Mouse (Mus musculus) urinary bladder, adult 18-20 months (tissue): Measurements from ENCODE around the gene Grb10.

Experiments used
- DNase-seq, 2 experiments: peaks; one replicate each; pipeline ENCODE4 v3.0.0; 2022; ENCODE audit warnings: low spot score in 2 of 2, mixed read lengths in 2 of 2

Gene Grb10

DNA sequence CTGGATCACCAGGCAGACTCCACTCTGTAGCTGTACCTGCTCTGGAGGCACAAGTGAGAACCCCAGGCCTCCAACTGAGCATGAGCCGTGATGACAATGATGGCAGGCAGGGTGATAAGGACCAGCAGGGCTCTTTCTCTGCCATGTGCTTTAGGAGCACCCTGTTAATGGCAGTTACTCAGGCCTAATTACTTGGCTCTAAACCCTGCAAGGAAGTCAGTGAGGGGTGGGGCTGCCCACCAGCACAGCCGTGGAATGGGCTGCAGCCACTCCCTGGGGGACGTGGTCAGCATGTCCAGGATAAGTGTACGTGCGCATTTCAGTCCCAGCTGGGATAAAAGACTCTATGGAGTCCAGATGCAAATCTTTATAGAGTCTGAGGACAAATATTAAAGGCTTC, 5.7 kb downstream of the Grb10 start:
- DNase-seq: no peak

DNA sequence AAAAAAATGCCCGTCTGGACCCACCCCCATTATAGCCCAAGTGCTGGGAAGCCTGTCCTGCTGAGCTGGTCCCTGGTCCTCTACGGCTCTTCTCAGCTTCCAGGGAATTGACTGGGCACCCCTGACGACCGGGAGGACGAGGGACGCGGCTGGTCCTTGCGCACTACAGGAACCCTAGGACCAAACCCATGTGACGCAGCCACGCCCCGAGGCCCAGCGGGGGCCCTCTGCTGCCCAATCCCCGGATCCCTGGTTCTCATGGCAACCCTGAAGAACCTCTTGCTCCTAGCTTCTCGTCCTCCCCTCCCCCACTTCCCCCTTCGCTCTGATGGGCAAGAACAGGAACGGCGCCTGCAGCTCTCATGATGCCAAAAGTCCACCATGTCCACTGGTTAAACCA, 11.8 kb downstream of the Grb10 start:
- no peak for DNase-seq

DNA sequence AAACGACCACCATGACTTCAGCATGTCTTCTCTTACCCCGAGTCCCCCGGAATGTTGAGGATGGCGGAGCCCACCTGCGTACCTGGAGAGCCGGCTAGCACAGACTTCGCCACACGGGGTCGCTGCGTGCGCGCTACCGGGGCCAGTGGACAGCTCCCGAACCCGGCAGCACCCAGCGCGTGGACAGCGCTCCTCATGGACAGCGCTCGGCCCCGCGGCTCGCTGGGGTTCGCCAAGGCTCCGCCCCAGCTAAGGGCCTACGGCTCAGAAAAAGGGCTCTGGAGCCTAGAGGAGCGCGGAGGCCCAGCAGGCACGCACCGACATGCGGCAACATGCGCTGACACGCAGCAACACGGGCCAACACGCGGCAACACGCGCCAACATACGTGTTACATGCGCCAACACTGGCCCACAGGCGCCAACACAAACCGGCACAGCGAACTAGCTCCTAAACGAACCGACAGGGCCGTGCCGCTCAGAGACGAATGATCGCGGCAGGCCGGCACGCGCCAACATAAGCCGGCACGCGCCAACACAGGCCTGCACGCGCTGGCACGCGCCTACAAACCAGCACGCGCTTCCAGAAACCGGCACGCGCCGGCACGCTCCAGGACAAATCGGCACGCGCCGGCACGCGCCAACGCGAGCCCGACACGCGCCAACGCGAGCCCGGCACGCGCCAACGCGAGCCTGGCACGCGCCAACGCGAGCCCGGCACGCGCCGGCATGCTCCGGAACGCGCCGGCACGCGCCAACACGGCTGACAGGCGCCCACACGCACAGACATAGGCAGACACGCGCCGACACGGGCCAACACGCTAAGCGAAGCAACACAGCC, 12.5 kb downstream of the Grb10 start:
- peak; percentile 22 to 24 for DNase-seq

DNA sequence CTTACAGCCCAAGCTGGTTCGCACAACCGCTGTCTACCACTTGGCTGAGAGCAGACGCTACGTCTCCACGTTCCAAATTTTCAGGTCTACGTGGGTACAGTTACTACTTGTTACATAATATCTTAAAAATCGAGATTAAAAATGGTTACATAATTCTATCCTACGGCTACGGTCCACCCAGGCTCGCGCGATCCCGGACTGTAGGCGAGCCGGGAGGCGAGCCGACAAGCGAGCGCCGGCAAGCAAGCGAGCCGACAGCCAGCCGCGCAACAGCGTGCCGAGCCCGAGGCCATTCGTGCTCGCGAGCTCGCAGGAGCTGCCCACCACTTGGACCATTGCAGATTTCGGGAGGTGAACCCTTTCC, 13.1 kb downstream of the Grb10 start:
- no peak for DNase-seq

DNA sequence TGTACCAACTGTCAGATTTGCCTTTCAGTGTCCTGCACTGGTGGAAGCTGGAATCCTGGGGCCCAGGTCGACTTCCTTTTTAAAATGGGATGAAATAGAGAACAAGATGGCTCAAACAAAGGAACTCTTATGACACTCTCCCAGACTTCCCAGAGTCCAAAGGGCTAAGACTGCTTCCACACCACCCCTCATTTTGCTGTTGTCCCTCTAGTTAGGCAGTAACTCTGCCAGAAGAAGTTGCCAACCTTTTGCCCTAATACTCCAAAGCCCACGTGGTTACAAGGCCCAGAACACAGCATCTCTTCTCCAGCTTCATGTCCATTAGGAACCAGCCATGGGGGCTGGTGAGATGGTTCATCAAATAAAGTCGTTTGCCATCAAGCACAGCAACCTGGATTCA, 15.4 kb downstream of the Grb10 start:
- DNase-seq: no peak

DNA sequence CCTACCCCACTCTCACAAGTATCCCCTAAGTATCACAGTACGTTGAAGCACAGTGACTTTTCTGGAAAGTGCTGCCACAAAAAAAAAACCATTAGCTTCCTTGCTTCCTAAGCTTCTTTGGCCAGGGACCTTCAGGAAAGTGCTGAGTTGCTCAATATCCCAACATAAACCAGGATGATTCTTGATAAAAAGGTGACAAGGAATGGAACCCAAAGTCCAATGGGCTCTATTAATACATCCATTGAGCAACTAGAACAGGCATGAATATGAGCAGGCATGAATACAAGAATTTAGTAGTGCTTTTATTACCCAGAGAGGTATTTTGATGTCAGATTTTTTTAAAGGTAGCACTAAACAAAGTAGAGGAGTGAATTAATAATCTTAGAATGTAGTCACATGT, 18.8 kb downstream of the Grb10 start:
- no peak for DNase-seq

DNA sequence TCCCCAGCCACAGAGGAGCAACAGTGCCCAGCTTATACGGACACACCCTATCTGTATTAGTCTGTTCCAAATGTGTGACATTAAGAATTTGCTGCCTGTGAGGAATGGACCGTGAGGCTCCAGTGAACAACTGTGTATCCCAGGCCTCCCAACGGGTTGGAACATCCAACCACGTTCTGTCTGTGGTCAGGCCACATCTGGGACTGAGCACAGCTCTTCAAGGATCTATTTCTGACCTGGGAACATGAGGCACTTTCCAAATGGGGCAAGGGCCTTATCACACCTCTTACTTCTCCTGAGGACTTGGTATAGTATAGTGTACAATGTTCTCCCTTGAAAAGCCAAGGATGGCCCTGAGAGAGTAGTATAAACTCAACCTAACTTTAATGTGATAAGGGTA, 19.9 kb downstream of the Grb10 start:
- DNase-seq: no peak

DNA sequence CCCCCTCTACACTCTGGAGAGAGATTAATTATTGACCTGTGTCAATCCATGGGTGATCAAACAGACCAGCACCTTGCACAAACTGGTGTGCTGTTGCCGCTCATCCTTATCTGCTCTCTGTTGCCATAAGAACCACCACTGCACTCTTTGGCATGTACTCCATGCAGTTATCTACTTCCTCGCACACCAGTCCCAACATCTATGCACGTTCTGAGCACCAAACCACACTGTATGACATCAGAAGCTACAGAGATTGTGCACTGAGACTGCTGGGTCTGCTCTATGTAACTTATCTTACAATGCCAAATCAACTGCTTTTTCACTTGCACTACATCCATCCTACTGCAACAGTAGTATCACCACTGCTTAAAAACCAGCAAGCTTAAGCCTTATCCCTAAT, 28.4 kb downstream of the Grb10 start:
- no peak for DNase-seq

DNA sequence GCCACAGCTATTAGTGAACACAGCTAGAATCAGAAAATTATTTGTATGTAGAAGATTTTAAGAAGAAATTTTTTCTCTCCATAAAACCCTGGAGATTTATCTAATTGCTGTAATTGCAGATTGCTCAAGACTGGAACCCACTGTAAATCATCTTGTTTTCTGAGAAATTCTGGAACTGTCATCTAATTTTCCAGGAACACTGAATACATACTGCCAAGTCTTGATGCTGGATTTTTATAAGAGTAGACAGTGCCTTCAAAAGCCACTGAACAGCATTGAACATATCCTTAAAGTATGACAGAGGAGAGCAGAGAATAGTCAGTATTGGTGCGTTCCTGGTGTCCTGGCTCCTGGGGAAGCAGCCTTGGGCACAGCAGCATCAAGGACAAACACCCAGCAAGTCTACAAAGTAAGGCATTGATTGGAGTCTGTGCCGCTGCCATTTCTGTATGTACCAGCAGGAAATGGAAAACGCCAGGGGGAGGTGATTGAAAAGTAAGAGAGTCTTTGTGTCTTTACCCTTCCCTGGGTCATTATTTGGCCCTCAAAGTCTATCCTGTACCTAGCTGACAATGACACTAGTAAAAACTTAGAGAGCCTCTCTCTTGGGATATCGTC, 38.1 kb downstream of the Grb10 start:
- no peak for DNase-seq

DNA sequence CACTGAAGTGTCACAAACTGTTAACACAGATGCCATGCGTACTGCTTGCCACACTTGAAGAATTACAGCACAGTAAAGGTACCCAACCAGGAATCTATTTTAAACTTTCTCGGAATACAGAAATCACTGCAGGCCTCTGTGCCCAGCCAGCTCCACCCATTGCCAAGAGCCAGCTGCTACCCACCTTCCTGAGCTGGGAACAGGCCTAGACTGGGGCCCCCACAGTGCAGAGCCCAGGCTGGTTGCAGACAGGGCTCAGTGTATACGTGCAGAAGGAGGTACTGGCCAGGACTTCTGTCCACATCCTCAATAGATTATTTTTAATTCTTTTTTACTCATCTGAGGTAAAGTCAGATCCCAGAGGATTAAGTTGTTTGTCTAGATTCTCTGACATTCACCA, 39.6 kb downstream of the Grb10 start:
- DNase-seq: no peak

DNA sequence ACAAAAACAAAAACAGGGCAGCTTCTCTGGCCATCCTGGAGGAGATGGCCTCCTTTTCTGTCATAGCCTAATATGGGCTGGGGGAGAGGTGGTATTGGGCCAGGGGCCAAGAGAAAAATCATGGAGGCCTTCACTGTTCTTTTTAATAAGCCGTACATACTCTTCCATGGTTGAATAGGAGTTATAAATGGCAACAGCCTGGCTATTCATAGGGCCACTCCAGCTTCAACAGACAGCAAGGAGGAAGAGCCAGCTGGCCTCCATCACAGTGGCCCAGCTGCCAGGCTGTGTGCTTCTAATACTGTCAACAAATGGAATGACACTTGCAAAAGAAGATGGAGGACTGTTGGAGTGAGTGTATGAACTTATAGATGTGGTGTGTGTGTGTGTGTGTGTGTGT, 41.4 kb downstream of the Grb10 start:
- no peak for DNase-seq

DNA sequence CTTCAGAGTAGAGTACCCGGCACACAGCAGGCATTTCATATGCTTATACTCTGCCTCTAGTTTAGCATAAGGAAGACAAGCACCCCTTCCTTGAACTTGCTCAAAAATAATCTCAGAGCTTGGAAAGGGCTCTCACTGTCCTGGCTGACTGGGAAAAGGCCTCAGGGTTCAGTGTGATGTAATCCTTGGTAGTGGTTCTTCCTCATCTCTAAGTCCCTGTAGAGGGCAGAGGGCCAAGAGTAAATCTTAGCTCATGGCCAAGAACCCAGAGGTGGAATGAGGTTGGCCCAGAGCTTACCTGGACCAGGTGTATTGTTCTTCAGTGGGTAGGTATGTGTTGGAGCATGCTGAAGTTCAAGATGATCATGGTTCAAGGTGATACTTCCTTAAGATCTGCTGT, 43.1 kb downstream of the Grb10 start:
- no peak for DNase-seq

DNA sequence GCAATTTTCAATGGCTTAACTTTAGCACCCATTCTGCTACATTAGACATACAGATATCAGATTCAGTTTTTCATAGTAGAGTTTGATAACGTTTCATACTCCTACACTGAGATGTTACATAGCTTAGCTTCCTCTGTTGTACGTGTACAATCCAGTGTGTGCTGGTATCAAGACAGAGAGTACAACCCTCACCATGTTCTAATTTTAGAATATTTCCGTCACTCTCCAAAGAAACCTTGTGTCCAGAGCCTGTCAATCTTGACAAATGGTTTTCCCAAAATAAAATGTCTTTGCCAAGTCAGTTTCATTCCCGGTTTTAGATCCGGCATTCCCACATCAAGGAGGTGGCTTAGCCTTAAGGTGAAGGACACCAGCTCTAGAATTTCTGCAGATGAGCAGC, 44.7 kb downstream of the Grb10 start:
- no peak for DNase-seq

DNA sequence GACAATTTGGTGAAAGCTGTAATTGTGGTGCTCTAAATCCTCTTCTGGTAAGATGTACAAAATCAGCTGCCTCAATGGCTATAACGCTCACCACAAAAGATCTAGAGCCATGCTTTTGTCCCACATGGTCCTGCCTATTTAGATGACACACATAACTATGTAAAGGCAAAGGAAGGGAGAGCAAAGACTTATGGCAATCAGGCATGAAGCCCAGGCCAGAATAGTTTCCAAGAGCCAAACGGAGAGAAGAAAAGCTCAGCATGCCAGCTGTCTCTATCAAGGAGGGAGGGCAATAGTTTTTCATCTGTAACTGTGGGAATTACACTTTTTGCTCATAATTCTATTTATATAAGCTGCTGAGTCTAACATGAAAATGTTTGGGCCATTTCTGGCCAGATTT, 45.3 kb downstream of the Grb10 start:
- no peak for DNase-seq

DNA sequence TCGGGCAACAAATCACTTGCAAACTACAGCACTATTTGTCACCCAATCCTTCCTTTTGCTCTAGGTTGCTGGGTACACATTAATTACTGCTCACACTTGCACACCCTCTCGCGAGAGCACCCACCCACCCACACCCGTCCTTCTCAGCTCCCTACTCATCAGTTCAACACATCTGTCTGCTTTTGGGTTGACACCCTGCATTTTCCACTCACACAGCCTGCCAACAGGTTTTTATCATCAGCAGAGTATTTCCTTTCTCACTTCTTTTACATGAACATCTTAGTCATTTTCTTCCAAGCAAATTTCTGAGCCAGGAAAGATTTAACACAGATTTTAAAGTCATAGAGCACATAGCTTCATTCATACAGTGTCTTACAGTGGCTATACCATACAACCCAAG, 48.6 kb downstream of the Grb10 start:
- DNase-seq: no peak

DNA sequence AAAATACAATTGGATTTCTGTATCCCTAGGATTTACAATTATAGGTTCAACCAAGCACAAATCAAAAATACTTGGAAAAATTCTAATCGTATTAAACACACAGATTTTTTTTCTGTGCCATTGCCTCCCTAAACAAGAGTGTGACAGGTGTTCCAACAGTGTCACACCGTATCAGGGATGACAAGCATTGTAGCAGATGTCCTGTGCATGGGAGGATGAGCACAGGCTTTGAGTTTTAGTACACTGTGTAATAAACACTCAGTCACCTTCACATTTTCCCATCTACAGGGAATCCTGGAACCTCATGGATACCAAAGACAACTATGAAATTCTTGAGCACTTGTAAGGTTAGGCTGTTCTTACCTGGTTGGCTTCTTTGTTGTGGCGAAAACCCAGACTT, 51.2 kb downstream of the Grb10 start:
- DNase-seq: no peak

DNA sequence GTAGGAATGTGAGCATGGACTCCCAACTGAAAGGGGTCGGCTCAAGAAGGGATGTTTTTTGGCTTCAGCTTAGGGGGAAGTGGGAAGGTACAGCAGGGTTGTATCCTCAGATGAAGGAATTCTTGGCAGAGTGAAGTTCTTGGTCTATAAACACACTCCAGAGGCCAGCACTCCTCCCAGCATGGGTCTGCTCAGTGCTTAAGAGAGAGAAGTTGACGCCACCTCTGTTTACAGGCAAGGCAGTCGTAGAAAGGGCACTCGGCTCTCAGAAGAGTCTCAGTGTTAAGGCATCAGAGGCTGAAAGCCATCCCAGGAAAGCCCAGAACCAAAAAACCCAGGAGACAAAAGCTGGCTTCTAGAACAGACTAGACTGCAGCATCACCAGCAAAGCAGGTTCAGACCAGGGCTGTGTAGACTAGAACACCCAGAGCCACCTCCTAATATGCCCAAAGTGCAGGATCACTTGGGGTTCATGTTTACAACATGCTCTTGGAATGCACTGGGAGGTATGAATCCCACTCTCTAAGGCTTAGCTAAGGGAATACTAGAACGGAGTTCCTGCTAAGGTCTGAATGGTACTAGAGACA, 59.8 kb downstream of the Grb10 start:
- no peak for DNase-seq

DNA sequence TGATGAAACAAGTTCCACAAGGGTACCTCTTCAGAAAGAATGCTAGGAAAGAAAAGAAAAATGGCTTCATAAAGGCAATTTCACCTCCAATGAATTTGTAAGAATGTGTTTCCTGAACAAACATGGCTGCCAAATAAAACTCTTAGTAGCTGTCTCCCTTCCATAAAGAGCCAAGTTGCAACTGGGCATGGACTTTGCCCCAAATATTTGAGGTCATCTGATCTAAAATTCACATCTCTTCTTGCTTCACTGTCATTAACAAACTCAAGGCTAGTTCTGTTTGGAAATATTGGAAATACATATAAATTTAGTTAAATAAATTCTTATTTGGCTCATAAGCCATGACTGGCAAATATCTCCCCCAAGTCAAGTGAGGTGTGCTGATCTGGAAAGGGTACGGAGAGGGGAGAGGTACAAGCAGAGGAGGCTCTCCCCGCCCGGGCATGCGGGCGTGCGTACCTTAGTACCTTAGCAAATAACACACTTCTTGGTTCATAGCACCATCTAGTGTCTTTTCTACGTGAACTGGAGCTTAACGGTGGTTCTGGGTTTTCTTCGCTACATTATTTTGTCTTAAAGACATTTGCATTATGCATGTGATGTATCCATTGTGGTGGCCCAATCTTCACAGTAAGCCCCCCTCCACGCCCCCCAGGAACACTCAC, 63.8 kb downstream of the Grb10 start:
- no peak for DNase-seq

DNA sequence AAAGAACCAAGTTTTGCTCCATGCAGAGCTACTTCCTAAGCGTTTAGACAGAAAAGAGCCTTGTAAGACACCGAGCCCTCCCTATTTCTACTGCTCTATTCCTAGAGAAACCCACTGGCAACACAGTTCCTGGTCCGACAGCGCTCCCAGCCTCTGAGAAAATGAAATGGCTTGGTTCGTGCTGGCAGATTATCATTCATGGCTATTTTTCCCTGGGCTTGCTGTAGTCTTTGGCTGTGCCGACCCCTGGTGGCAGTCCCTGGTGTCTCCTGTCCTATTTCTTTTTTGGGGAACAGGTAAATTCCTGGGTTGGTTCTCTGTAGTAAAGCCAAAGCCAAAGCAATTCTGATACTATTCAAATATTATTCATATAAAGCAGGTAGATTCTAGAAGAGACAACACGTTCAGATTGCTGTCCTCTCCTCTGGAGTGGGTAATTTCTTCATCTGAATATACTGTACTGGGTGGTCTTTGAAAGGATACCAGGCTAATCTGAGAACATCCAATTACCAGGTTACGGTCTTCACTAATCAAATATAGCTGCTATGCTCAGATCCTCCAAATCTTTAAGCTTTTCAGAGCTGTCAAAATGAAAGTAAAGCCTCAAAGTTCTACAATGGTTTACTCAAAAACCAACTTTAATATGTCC, 65.0 kb downstream of the Grb10 start:
- peak; percentile 47 to 57 for DNase-seq

DNA sequence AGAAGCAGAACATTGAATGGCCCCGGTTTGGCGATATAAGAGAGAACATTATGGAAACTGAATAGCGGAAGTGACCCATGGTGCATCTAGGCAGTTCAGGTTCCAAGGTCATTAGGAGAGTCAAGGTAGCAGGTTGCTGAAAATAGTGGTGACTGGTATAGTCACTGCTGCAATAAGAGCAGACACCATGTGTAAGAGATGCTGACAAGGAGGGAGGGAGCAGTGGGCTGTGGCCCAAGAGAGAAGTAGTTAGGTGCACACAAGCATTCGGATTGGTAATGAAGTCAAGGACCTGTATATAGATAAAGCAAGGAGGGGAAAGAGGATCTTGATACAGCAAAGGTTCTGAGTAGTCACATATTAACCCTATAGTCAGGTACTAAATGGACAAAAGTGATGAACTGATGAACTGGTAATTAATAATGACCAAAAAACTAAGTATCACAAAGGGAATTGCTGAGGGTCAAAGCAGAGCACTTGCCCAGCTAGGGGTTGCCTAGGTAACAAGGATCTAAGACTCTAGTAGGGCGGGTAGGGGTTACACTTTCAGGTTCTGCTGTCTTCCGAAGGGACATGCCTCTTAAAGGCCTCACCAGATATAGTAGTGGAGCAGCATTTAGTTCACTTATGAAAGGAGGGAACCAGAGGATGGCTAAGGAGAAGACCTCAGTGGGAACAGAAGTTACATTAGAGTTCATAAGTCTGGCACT, 65.9 kb downstream of the Grb10 start:
- DNase-seq: no peak

DNA sequence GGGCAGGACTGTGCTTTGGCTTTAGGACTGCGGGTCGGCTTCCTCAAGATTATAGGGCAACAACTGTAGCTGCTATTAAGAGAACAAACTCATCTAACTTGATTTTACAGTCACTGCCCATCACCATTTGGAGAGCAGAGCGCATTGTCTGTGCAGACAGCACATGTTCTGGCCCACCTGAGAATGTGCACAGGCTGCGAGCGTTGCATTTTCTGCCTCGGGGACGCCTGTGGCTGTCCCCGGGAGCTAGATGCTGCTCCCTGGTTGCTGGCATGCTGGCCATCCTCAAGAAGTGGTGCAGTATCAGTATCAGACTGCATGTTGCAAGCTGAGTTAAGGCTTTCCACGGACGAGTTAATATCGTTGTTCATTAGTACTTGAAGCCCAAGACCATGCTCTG, 68.2 kb downstream of the Grb10 start:
- no peak for DNase-seq

DNA sequence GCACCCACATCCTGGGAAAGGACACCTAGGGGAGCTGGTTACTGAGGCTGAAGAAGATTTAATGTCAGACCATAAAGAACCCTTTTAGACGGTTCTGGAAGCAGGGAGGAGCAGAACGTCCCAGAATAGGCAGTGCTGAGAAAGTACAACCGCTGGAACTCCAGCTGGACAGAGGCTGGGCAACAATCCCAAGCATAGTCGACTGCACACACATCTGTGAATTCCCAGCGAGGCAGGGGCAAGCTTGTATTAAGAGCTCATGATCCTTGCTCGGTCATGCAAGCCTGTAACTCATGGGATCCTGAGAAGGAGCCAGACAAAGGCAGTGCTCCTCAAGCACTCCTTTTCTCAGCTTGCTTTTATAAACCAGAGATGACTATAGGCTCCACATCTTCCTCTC, 69.7 kb downstream of the Grb10 start:
- peak in 1 of 2 experiments; percentile 20 for DNase-seq
